In genomic region chr9:47829204-47829603, GRCm38 (mm10) we compare ENCODE assay signal across 9 mouse cellular contexts.
DNase-seq lines count a peak whose midpoint lies in the region; ATAC-seq lines count a peak whose summit lies in the region.
"Had no signal": no experiment of that assay in that cellular context is flagged by ENCODE, and none has a peak within 500 bp of the region (broad histone marks: within the 10 kb centered on the region; RNA-seq: fewer than 3 reads in every experiment).

No protein-coding gene starts in this region.

- H3K9ac ChIP-seq in limb, embryonic 12.5 days (replicated peaks): no peak overlapping the region
- no peak overlapping the region for H3K9ac ChIP-seq in forebrain, embryonic 13.5 days
- no peak overlapping the region for H3K9ac ChIP-seq in hindbrain, embryonic 16.5 days (ENCODE audit: low read depth, low read length)
- H3K9ac ChIP-seq in neural tube, embryonic 14.5 days (replicated peaks; ENCODE audit: low read depth, low read length): no peak overlapping the region; the same call in 1 of the 2 replicates
- H3K9ac ChIP-seq: liver, embryonic 14.5 days had no signal

- no peak for ATAC-seq in limb, embryonic 12.5 days (ENCODE audit: insufficient number of reproducible peaks, insufficient read depth, low FRiP score, low TSS enrichment, low read depth)
- no peak; the same call in 1 of the 2 replicates for ATAC-seq in forebrain, embryonic 13.5 days
- ATAC-seq in hindbrain, embryonic 16.5 days: no peak
- ATAC-seq in neural tube, embryonic 14.5 days (ENCODE audit: low read depth): no peak

- WGBS in limb, embryonic 12.5 days: 63% methylated on average over 10 of the region's 10 CpGs
- WGBS in limb, embryonic 10.5 days: 73% methylated on average over 10 of the region's 10 CpGs
- WGBS in forebrain, embryonic 13.5 days: 47% methylated on average over 10 of the region's 10 CpGs
- WGBS in hindbrain, embryonic 16.5 days: 21% methylated on average over 10 of the region's 10 CpGs
- WGBS in neural tube, embryonic 14.5 days: 23% methylated on average over 10 of the region's 10 CpGs

- no peak overlapping the region for H3K27ac ChIP-seq in limb, embryonic 12.5 days
- H3K27ac ChIP-seq in limb, embryonic 10.5 days: no peak overlapping the region
- no peak overlapping the region for H3K27ac ChIP-seq in forebrain, embryonic 13.5 days
- H3K27ac ChIP-seq in hindbrain, embryonic 16.5 days (ENCODE audit: low read depth, low read length): no peak overlapping the region
- H3K27ac ChIP-seq in neural tube, embryonic 14.5 days (ENCODE audit: low read depth, low read length): 0 out of 2 replicates have a peak overlapping the region, but pooled peaks have one; percentile 55
- H3K27ac ChIP-seq: liver, embryonic 14.5 days had no signal

- H3K4me3 ChIP-seq in limb, embryonic 12.5 days (replicated peaks): no peak overlapping the region
- H3K4me3 ChIP-seq in limb, embryonic 10.5 days: no peak overlapping the region
- 0 out of 2 replicates have a peak overlapping the region, but pooled peaks have one; percentile 13 for H3K4me3 ChIP-seq in forebrain, embryonic 13.5 days
- H3K4me3 ChIP-seq in hindbrain, embryonic 16.5 days (ENCODE audit: low read length): no peak overlapping the region; the same call in 1 of the 2 replicates
- peak overlapping the region; percentile 20; the same call in 1 of the 2 replicates for H3K4me3 ChIP-seq in neural tube, embryonic 14.5 days (ENCODE audit: low read depth, low read length)

- no peaks in the 10 kb centered on the region for H3K27me3 ChIP-seq in limb, embryonic 12.5 days
- no peaks in the 10 kb centered on the region for H3K27me3 ChIP-seq in limb, embryonic 10.5 days (ENCODE audit: low read depth, poor library complexity, severe bottlenecking)
- H3K27me3 ChIP-seq in forebrain, embryonic 13.5 days: no peaks in the 10 kb centered on the region
- no peaks in the 10 kb centered on the region for H3K27me3 ChIP-seq in hindbrain, embryonic 16.5 days (replicated peaks; ENCODE audit: control insufficient read depth, insufficient read depth, low read length)
- no peaks in the 10 kb centered on the region for H3K27me3 ChIP-seq in neural tube, embryonic 14.5 days (ENCODE audit: control insufficient read depth, insufficient read depth, low read length)

- H3K4me1 ChIP-seq in limb, embryonic 12.5 days (replicated peaks): peaks cover 38% of the 10 kb centered on the region
- peaks cover 34% of the 10 kb centered on the region for H3K4me1 ChIP-seq in limb, embryonic 10.5 days
- H3K4me1 ChIP-seq in forebrain, embryonic 13.5 days: peaks cover 42% of the 10 kb centered on the region
- H3K4me1 ChIP-seq in hindbrain, embryonic 16.5 days (ENCODE audit: control insufficient read depth, insufficient read depth, low read depth, low read length): peaks cover 11% of the 10 kb centered on the region
- peaks cover 11% of the 10 kb centered on the region for H3K4me1 ChIP-seq in neural tube, embryonic 14.5 days (ENCODE audit: control insufficient read depth, insufficient read depth, low read length)

- no peaks in the 10 kb centered on the region for H3K9me3 ChIP-seq in limb, embryonic 12.5 days
- H3K9me3 ChIP-seq in limb, embryonic 10.5 days (replicated peaks): no peaks in the 10 kb centered on the region
- no peaks in the 10 kb centered on the region for H3K9me3 ChIP-seq in forebrain, embryonic 13.5 days (replicated peaks)
- H3K9me3 ChIP-seq in hindbrain, embryonic 16.5 days (ENCODE audit: control insufficient read depth, low read length): no peaks in the 10 kb centered on the region
- no peaks in the 10 kb centered on the region for H3K9me3 ChIP-seq in neural tube, embryonic 14.5 days (ENCODE audit: control insufficient read depth, low read length)

- DNase-seq in limb, embryonic 10.5 days (ENCODE audit: low spot score): no peak
- no peak for DNase-seq in layer of hippocampus, adult 8-10 months (ENCODE audit: low spot score in 2 of 2)
- DNase-seq in c-Kit-positive CD71-positive TER-119-positive erythroid progenitor cells, embryonic 14.5 days (ENCODE audit: low spot score): no peak
- DNase-seq: adrenal gland, adult 8-10 months had no signal

- H3K4me2 ChIP-seq in limb, embryonic 12.5 days: peak overlapping the region; percentile 33
- H3K4me2 ChIP-seq in forebrain, embryonic 13.5 days: peak overlapping the region; percentile 47
- peak overlapping the region; percentile 32 for H3K4me2 ChIP-seq in hindbrain, embryonic 16.5 days (ENCODE audit: low read length)
- peak overlapping the region; percentile 43 for H3K4me2 ChIP-seq in neural tube, embryonic 14.5 days (ENCODE audit: low read depth, low read length)

- H3K36me3 ChIP-seq in limb, embryonic 12.5 days: no peaks in the 10 kb centered on the region
- H3K36me3 ChIP-seq in limb, embryonic 10.5 days: no peaks in the 10 kb centered on the region
- H3K36me3 ChIP-seq in forebrain, embryonic 13.5 days (ENCODE audit: poor library complexity, severe bottlenecking): peaks cover 3% of the 10 kb centered on the region; the same call in 1 of the 2 replicates
- no peaks in the 10 kb centered on the region for H3K36me3 ChIP-seq in hindbrain, embryonic 16.5 days (ENCODE audit: control insufficient read depth, insufficient read depth, low read length)
- no peaks in the 10 kb centered on the region for H3K36me3 ChIP-seq in neural tube, embryonic 14.5 days (ENCODE audit: control insufficient read depth, insufficient read depth, low read length)

Comparison
In these comparisons a context has a peak if more than half of its experiments do, and no peak if none do; other contexts are left out.
1. H3K4me3 ChIP-seq: peak in forebrain, embryonic 13.5 days (single experiment) and neural tube, embryonic 14.5 days (single experiment); none in limb, embryonic 12.5 days (single experiment), limb, embryonic 10.5 days (single experiment) and hindbrain, embryonic 16.5 days (single experiment).
2. Peak in every context shown above with its lines, with median percentiles within 50 percentile points of each other: H3K4me2 ChIP-seq.